Mouse (Mus musculus): ENCODE data around the gene Col15a1.

- TF ChIP-seq CTCF (IDR thresholded peaks at IDR 0.05; ENCODE audit: borderline replicate concordance, extremely low read depth, insufficient read depth, insufficient read length) (no peak), POLR2A (IDR thresholded peaks at IDR 0.05; ENCODE audit: borderline replicate concordance, extremely low read depth, insufficient read depth, insufficient read length, poor library complexity, severe bottlenecking) (no peak)
Observed at GRCm38 (mm10) chr4:47235312-47235711, 27.4 kb downstream of the Col15a1 start.
